Mouse (Mus musculus) gastrocnemius, postnatal 25 days (tissue): Measurements from ENCODE around the gene Dgcr8. TPM values are rescaled to one million over a fixed set of nuclear protein-coding genes. Genes with fewer than 3 reads are reported as not detected.

Source experiments
- DNase-seq: peaks from one replicate; pipeline ENCODE4 v3.0.0; 2022
- total RNA-seq, 2 experiments: library from RNA; stranded (reverse); gene quantifications; 1 replicate in 1 of 2; 2 replicates in 1 of 2; pipeline ENCODE4 v1.2.3; 2021

The Dgcr8 gene
- total RNA-seq, 2 experiments from 2014 or later, result 14.7 to 16.2 TPM

- DNase-seq, result no peak
Measured at GRCm38 (mm10) chr16:18249364-18249967, 39.6 kb downstream of the Dgcr8 start.

- DNase-seq, result peak; percentile 98
Measured at GRCm38 (mm10) chr16:18248433-18249363, 40.3 kb downstream of the Dgcr8 start, which contains the start of the genes Trmt2a and Ranbp1. Gene Trmt2a (plus strand): TSS chr16:18248679. Gene Ranbp1 (minus strand): TSS chr16:18248732.

GRCm38 (mm10) chr16:18247521-18248399 is 41.3 kb downstream of the Dgcr8 start:
- no peak for DNase-seq

GRCm38 (mm10) chr16:18241581-18241980 is 47.5 kb downstream of the Dgcr8 start:
- DNase-seq, result no peak

GRCm38 (mm10) chr16:18236676-18237501 is 52.2 kb downstream of the Dgcr8 start:
- DNase-seq, result no peak

GRCm38 (mm10) chr16:18235389-18236065 is 53.5 kb downstream of the Dgcr8 start:
- peak; percentile 67 for DNase-seq

GRCm38 (mm10) chr16:18234671-18235388 is 54.2 kb downstream of the Dgcr8 start, which contains the start of gene Zdhhc8:
Gene Zdhhc8 (minus strand): TSS chr16:18235136.
- peak; percentile 83 for DNase-seq

GRCm38 (mm10) chr16:18233919-18234670 is 55.0 kb downstream of the Dgcr8 start:
- DNase-seq, result no peak

- DNase-seq, result no peak
Measured at GRCm38 (mm10) chr16:18233451-18233850, 55.6 kb downstream of the Dgcr8 start.

GRCm38 (mm10) chr16:18231451-18231850 is 57.6 kb downstream of the Dgcr8 start:
- no peak for DNase-seq

GRCm38 (mm10) chr16:18231047-18231446 is 58.0 kb downstream of the Dgcr8 start:
- DNase-seq, result no peak

GRCm38 (mm10) chr16:18230617-18231016 is 58.4 kb downstream of the Dgcr8 start:
- no peak for DNase-seq

GRCm38 (mm10) chr16:18229622-18230021 is 59.4 kb downstream of the Dgcr8 start:
- DNase-seq, result peak; percentile 59

- no peak for DNase-seq
Measured at GRCm38 (mm10) chr16:18228856-18229255, 60.2 kb downstream of the Dgcr8 start.

GRCm38 (mm10) chr16:18227897-18228422 is 61.1 kb downstream of the Dgcr8 start:
- DNase-seq, result no peak

- DNase-seq, result no peak
Measured at GRCm38 (mm10) chr16:18227187-18227586, 61.9 kb downstream of the Dgcr8 start.

GRCm38 (mm10) chr16:18222188-18222587 is 66.9 kb downstream of the Dgcr8 start:
- peak; percentile 66 for DNase-seq

GRCm38 (mm10) chr16:18221543-18221898 is 67.5 kb downstream of the Dgcr8 start:
- no peak for DNase-seq
